Mouse (Mus musculus): Measurements from ENCODE around the gene Mapk12. TPM values are rescaled to one million over a fixed set of nuclear protein-coding genes. Genes with fewer than 3 reads are reported as not detected.

Gene Mapk12
- total RNA-seq (2021): 10 to 100 TPM; 54.4 to 57.3 TPM
- long read RNA-seq, experiment 1, transcript Mapk12-201 (12 exons, 1,808 nt): major isoform, 19 of 86 reads
- long read RNA-seq, experiment 1, transcript Mapk12-203 (11 exons, 1,928 nt): minor isoform, 9 of 86 reads
- long read RNA-seq, experiment 1, partial matches to known transcripts: 27 of 86 reads
- long read RNA-seq, experiment 1, other reads (novel, unspliced or antisense): 28 of 86 reads
- long read RNA-seq, experiment 2, transcript Mapk12-206 (8 exons, 793 nt): minor isoform, 5 of 68 reads
- long read RNA-seq, experiment 2, transcript Mapk12-201 (12 exons, 1,808 nt): major isoform, 19 of 68 reads
- long read RNA-seq, experiment 2, partial matches to known transcripts: 17 of 68 reads
- long read RNA-seq, experiment 2, other reads (novel, unspliced or antisense): 22 of 68 reads

DNA sequence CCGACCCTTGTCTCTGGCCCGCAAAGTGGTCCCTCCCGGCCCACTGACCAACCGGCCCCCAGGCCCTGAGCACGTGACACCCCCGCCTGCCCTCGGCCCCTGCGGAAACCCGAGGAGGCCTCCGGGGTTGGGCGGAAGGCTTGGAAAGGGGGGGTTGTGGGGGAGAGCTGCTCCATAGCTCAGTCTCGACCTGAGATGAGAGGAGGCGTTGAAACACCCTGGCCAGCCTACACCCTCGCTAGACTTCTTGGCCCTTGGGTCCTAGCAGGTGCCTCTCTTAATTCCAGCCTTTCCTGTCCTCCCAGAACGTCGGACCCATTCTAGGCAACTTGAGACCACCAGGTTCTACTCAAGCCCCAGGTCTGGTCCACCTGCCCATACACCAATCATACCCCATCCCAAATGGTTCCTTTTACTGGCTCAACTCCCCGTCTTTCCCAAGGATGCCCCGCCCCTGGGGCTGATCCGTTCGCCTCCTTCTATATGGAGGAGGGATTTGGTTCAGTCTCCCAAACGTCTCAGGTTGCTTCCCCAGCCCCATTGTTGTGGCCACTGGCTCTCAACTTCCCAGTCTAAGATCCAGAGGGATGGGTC is at the start of gene Mapk12:
Mapk12 (minus strand) TSS at position 45 of the 594 bp plus-strand sequence.
- peak in 1 of 2 experiments; percentile 62 for DNase-seq (ENCODE audit: low spot score in 2 of 2)

DNA sequence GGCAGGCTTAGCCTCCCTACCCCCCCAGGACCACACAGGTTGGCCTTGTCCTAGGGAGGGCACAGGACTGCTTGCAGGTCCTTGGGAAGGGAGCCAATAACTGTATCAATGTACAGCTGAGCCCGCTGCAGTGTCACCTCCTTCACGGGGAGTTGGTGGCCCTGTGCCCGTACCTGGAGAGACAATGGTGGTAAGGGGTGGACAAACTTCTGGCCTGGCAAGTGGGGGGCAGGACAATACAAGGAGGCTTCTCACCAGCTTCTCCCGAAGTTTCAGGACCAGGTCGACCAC is 44.4 kb upstream of the Mapk12 start:
- no peak for DNase-seq (ENCODE audit: low spot score in 2 of 2)

DNA sequence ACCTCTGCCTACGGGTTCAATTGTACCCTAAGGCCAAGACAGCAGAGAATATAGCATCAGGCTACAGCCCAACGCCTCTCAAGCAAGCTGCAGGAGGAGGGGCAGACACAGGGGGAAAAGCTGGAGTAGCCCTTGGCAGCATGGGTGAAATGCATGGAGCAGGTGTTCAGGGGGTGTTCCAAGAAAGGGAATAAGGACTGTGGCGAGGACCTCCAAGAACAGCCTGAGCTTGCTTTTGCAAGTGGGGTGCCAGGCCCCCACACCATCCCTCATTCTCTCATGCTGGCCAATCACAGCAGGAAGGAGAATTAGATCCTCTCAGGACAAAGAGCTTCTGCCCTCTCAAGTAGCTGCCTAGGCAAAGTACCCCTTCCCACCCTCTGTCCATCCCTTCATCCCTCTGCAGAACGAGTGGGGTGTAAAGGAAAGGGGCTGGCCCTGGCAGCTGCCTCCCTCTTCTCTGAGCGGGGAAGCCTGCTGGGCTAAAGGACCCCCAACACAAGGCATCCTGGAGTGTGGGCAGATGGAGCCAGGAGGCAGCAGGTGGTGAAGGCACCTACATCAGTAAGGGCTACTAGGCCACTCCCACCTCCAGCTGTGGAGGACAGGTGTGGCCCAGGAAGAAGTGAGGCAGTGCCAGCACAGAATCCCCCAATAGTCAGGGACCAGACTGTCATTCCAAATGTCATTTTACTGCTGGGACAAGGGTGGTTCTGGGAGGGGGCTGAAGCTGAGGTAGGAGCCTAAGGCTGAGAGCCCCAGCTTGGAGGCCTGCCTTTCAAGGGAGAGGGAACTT is 43.8 kb upstream of the Mapk12 start:
- no peak for DNase-seq (ENCODE audit: low spot score in 2 of 2)

DNA sequence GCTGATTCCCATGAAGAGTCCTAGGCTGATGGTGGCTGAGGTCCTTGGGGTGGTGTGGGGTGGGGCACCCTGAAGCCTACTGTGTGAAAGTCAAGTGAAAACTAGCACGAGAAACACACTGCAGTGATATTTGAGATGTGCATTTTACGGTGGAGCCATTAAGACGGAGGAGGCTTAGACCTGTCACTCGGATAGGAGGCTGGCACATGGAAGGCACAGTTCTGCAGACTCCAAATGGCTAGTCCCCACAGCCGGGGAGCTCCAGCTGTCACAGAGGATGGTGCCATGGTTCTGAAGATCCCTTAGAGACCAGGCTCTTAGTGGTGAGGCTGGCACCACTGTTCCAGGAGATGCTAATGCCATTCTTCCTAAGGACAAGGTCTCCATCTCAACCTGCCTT is 42.3 kb upstream of the Mapk12 start:
- DNase-seq (ENCODE audit: low spot score in 2 of 2): no peak

DNA sequence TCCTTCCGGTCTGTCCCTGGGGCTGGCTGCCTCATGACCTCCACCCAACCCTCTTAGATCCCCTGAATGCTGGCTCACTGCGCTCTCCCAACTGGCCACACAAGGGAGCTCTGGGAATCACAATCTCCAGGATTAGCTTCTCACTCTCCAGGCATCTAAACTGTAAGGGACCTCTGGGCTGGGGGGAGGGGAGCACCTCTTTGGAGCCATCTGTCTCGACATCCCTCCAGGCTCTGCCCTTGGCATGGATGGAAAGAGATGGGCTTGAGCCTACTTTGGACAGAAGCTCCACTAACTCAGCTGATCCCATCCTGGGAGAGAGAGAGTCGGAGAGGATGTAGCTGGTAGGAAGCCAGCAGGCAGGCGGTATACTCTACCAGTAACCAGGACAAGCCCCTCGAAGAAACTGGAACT is 41.8 kb upstream of the Mapk12 start:
- no peak for DNase-seq (ENCODE audit: low spot score in 2 of 2)

DNA sequence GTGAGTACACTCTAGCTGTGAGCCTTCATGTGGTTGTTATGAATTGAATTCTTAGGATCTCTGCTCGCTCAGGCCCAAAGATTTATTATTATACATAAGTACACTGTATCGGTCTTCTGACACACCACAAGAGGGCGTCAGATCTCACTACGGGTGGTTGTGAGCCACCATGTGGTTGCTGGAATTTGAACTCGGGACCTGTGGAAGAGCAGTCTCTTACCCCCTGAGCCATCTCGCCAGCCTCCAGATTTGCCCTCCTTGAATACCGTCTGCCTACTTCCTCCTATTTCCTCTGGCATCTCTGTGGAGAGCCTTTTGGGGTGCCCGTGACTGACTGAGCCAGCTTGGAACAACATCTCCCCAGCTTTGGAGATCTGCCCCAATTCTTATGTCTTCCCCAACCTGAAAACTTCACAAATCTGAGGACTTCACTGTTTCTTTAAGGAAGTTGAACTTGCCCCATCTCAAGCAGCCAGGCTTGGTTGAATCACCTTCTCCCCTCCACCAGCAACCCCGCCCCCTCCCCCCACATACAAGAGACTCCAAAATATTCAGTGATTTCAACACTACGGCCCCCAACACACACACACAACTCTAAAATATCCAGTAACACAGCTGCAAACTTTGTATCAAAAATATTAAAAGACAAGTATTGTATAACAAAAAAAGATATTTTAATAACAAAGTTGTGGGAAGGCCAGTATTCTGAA is 41.2 kb upstream of the Mapk12 start:
- no peak for DNase-seq (ENCODE audit: low spot score in 2 of 2)

DNA sequence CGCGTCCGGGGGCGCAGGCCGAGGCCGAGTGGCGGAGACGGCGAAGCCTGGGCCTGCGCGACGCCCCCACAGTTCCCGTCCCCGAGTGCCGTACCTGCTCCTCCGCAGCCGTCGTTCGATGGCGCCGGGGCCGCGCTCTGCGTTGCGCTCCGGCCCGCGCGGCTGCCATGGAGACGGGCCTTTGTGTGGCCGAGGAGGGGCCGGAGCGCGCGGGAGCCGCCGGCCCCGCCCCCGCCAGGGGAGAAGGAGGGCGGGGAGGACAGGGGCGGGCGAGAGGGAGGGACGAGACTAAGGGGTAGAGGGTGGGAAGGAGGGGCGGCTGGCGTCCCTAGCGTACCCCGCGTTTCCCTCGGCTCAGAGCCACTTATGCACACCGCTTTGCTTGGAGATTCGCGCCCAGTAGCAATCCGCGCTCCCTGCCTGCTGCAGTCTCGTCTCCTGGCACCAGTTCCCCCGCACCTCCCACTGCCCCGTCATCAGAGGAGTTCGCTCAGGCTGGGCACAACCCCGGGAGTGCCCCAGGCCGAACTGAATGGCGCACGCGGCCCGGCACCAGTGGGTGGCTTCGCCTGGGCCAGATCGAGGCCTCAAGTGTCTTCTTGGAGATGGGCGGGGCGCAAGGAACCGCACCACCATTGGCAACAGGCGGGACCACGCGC is 40.2 kb upstream of the Mapk12 start, which contains the start of gene Plxnb2:
Plxnb2 (minus strand) TSS at position 218 of the 659 bp plus-strand sequence.
- peak; percentile 66 to 81 for DNase-seq (ENCODE audit: low spot score in 2 of 2)

DNA sequence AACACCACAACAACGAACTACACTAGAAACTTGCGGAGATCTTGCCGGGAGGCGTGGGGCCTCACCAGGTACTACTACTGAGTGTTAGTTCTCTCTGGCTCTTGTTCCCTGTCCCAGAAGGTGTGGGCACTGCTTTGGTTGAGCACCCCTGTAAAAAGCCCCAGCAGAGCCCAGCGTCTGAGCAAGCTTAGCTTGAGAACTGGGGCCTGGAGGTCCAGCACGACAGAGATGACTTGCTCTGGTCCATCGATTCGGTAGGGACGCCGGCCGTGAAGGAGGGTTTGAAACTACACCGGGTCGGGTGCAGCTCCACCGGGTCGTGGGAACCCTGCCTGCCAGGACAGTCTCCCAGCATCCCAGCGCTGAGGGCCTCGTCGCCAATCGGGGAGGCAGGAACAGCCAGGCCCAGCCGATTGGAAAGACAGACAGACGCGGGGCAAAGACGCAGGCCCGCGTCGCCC is 39.6 kb upstream of the Mapk12 start:
- peak in 1 of 2 experiments; percentile 55 for DNase-seq (ENCODE audit: low spot score in 2 of 2)

DNA sequence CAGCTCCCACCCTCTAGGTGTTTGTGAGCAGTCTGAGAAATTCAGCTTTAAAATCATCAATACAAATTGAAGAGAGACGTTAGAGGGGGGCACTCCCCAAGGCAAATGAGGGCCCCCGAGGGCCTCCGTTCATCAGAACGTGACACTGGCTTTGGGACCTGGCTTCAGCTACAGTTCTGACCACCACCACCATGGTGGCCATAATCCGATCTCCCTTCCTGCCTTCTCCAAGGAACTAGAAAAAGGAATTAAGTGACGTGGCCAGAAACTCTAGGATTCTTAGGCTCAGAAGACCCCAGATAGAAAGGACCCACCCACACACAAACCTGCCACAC is 39.1 kb upstream of the Mapk12 start:
- DNase-seq (ENCODE audit: low spot score in 2 of 2): no peak

DNA sequence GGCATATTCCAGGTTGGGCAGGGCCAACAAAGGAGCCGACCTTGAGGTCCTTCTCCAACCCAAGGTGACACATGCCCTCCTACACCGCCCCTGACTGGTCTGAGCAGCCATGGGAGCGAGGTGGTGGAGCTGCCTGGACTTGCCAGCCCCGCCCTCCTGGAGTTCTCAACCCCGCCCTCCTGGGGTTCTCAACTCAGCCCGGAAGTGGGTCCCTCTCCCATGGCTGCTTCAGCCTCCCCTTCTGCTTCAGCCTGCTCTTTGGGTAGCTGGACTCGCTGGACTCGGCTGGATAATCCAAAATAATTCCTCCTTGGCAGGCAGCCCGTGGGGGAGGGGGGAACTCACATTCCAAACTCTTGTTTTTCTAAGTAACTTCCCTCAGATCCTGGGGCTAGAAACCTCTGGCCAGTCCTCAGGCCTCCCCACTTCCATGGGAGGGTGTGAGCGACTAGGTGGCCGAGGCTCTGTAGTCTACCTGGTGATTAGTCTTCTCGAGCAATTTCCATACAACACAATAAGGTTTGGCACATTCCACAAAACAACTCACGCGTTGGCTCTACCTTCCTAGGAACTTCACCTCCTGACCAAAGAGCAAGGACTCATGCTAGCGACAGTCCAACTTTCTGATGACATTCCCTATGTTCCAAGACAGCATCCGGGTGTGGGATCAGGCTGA is 38.6 kb upstream of the Mapk12 start:
- peak; percentile 59 to 78 for DNase-seq (ENCODE audit: low spot score in 2 of 2)

DNA sequence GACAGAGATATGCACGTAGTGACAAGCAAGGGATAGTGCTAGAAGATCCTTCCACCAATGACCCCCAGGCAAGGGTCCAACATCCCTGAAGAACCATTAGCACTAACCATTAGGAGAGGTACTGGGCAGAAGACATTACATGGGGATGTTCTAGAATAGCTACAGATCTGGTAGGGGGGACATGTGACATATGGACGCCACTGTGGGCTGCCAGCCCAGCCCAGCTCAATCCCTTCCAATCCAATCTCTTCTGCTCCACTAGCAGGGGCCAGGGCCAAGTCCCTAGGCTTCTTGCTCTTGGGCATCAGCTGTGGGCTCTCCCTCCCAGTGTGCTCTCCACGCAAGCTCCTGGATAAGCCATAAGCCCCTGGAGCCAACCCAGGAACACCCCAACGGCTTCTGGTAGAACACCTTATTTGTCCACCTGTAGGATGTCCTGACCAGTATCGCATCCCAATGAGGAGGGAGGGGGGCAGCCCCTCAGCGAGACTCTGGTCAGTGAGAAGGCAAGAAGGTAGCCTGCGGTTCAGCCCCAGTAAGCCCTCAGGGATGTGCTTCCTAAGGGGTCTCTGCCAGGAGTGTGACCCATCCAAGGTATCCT is 37.9 kb upstream of the Mapk12 start:
- DNase-seq (ENCODE audit: low spot score in 2 of 2): no peak

DNA sequence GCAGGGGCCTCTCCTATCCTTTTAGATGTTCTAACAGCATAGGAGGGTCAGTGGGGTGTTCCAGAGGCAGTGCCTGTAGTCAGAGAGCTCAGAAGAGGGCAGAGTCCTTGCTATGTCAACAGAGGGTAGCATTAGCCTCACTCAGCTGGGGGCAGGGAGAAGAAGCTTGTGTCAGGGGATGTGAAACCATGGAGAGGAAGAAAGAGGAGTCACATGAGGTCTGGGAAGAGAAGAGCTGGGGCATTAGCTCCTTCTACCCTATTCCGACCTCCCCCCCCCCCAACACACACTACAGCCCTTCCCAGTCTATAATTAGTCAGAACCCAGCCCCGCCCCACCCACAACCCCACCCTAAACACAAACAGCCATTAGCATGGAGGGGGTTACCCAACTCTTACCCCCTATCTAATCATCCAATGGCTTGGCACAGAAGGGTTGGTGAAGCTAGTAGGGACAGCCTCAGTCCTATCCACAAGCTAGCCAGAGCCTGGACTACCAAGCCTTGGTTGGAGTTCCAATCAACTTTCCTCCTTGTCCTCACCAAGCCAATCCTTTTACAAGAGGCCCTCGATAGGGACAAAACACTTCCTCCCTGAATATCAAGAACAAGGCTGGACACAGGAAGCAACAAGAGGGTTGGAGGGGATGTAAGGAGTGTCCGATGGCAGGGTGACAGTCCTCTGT is 37.2 kb upstream of the Mapk12 start:
- DNase-seq (ENCODE audit: low spot score in 2 of 2): no peak

DNA sequence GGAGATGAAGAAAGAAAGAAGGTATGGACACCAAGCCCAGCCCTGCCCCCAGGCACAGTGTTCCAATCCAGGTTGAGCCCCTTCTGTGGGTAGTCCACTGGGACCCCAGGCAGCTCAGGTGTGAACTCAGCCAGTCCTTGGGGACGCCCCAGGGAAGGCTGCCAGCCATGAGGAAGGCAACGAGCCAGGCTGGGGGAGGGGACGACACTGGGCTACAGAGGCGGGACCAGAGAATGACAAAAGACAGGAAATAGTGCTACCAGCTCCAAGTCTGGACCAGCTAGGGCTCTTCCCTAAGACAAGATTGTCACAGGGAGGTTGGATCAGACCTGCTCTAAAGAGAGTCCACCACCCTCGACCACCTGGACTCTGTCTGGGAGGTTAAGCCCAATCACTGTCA is 36.6 kb upstream of the Mapk12 start:
- DNase-seq (ENCODE audit: low spot score in 2 of 2): no peak

DNA sequence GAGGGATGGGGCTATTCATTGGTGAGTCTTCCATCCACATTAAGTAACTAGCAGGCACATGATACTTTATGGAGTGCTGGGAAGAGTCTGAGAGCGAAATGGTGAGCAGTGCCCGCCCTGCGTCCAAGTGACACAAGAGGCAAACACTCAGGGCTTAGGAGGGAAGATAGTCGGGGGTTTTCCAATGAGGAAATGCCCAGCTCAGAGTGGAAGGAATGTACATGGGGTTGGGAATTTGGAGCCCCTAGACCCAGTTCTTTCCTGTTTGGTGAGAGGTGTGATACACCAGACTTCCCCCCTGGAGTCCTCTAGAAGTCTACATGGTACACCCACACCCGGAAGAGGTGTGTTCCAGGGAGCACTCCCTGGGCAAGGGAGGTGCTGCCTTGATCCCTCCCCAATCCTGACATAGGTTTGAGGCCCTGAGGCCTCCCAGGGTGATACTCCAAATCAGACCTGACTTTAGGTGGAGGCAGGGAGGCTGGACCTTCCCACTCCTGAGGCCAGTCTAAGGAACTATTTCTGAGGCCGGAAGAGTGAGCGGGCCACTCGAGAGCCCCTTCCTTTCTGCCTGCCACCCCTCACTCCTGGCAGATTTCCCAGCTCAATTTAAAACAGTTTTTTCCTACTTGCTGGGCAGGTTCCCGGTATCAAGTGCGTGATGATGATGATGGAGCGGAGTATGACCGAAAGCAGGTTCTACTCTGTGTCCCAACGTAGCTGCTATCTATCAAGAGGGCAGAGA is 35.1 kb upstream of the Mapk12 start:
- no peak for DNase-seq (ENCODE audit: low spot score in 2 of 2)

DNA sequence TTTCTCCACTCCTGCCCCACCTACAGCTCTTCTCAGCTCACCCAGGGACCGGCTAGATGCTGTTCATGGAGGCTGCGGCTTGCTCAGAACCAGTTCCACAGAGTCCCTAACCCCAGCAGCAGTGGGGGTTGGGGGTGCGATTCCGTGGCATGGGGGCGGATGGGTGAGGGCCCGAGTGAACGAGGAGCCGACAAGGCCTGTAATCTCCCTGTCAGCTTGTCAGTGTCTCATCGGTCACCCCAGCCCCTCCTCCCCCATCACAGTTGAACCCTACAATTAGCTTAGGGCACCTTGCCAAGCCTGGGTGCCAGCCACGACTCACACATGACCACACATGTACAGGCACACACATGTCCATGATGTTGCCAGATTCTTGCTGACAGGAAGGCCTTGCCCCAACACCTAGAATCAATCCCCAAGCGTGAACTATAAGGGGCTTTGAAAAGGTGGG is 34.4 kb upstream of the Mapk12 start:
- no peak for DNase-seq (ENCODE audit: low spot score in 2 of 2)

DNA sequence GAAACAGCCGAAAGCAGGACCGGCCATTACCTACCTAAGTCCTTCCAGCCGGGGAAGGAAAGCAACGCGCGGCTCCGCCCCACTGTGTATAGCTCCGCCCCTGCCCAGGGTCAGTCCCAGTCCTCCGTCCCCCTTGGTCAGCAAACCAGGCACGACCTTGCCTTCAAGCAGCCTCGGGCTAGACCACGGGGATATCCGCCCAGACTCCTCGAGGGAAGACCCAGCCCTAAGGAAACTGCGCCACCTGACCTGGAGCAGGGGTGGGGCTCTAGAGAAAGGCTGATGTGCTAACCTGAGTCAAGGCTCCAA is 33.4 kb upstream of the Mapk12 start:
- DNase-seq (ENCODE audit: low spot score in 2 of 2): peak; percentile 43 to 50

DNA sequence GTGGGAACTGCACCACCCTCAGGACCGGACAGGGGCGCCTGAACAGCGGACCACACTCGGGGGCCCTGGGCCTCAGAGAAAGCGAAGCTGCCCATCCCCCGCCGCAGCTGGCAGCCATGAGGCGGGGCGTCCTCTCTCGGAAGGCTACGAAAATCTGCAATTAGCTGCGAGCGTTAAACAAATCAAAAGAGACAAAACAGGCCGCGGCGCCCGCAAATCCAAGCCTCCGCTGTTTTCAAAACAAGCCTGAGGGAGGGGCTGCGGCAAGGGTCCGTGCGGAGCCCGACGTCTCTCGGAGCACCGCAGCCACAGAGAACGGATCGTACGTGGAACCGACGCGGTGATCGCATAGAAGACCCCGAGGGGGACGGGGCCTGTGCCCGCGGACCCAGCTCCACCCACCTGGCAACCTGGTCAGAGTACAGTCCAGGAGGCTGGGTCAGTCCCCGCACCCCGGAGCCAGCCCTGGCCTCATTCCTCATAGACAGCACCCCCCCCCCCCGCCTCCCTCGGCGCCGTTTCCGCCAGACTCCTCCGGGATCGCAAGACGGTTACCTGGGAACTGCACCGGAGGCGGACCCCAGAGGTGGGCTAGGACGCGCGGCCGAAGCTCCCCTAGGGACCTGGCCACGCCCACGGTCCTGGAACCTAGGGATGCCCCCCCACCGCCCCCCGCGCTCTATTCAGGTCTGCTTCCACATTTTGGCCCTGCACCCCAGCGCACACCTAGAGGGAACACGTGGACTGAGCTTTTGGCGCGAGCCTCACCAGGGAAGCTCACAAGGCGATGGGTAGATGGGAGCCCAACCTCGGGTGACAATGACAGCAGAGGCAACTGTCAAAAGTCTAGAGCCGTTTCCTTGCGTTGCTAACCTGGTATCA is 32.8 kb upstream of the Mapk12 start:
- DNase-seq (ENCODE audit: low spot score in 2 of 2): peak; percentile 45 to 61

Measured in gastrocnemius, postnatal 4 days (tissue).